Mouse (Mus musculus) frontal cortex, postnatal 36 days (tissue): ENCODE results near the gene Nrm.
A peak's percentile ranks its signal among the peaks of the same experiment; 100 is the strongest.

ENCODE experiments used
- DNase-seq, 2 experiments: peaks; one replicate each; pipeline ENCODE4 v3.0.0; 2022; ENCODE audit warnings: low spot score in 2 of 2

The Nrm gene

DNA sequence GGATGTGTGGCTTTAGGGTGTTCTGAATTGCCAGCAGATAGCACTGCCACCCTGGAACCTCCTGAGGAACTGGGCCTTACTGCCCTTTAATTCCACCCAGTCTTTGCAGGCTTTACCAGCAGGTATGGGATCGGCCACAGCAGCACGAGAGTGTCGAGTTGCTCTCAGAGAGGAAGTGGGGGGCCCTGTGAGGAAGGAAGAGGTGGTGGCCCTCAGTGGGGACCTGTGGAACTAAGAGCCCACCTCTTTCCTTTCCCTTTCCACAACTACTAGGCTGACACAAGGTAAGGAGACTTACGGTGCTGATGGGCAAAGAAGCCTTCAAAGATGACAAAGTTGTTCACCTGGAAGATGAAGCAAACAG is 42.9 kb downstream of the Nrm start:
- DNase-seq = no peak

DNA sequence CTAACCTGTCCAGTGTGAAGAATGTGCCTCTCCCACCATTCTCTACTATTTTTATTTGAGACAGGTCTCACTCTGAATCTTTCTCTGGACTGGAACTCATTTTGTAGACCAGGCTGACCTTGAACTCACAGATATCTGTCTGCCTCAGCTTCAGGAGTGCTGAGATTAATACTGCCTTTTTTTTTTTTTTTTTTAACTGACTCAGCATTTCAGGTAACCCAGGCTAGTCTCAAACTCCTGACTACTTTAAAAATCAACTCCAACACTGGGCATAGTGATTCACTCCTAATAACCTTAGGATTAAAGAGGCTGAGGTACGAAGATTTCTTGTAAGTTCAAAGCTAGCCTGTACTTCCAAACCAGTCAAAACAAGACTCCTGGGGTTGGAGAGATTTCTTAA is 44.5 kb downstream of the Nrm start:
- no peak for DNase-seq

DNA sequence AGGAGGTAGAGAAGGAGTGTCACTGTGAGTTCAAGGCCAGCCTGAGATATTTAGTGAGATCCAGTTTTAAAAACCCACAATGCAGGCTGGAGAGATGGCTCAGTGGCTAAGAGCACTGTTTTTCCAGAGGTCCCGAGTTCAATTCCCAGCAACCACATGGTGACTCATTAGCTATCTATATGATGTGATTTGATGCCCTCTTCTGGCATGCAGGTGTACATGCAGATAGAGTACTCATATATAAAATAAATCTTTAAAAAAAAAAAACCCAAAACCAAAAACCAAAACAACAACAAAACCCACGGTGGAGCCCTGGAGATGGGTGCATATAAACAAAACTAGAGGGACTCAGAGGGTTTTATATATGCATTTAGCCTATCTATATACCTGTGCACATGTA is 46.5 kb downstream of the Nrm start:
- DNase-seq = no peak

DNA sequence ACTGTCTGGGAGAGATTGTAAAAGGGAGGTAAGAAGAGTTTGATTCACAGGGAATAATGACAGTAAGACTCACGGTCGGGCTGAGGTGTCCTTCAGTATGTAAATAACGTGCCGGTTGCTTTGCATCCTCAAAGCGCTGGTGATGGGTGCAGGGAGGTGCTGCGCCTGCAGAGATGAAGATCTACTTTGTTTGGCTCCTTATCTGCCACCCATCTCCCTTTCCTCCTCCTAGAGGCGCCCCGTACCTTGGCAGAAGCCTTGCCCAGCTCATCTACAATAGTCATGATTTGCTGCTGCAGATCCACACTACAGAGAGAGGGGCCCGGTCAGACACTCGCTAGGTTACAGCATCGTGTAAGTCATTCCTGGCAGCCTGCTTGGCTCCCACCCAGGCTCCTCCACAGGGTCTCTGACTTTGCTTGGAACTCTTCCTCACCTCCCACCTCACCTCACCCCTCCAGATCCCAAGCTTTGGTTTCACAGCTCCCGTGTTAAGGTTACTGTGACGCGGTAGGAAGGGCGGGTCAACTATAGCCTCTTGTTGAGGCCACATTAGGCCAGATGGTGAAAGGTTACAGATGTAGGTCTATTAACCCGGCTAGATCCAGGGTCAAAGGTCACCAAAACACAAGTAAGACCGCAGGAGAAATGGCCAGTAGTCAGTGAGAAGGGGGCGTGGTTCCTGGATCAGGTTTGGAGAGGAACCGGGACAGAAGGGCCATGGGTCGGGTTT is 48.2 kb downstream of the Nrm start:
- no peak for DNase-seq

DNA sequence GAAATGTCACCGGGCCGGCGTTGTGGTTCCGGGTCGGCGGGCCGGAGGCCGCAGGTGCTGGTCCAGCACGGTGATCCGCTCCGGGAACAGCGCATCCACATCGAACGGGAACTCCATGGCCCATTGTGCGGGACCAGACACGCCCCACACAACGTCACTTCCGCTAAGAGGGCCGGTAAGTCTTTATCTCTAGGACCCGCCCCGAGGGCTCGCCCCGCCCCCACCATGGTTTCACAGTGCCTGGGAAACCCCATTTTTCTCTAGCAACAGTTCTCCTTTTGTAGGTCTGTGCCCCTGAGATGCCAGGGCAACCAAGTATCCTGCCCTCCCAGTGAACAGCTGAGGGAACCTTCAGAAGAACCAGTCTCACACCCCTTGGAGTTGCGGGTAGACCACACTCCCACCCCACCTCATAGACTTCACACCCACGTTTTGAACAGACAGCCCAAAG is 48.8 kb downstream of the Nrm start, which contains the start of gene Atat1:
Gene Atat1, minus strand, starts transcription at position 157 of the 451 bp plus-strand sequence.
- peak; percentile 86 to 94 for DNase-seq

DNA sequence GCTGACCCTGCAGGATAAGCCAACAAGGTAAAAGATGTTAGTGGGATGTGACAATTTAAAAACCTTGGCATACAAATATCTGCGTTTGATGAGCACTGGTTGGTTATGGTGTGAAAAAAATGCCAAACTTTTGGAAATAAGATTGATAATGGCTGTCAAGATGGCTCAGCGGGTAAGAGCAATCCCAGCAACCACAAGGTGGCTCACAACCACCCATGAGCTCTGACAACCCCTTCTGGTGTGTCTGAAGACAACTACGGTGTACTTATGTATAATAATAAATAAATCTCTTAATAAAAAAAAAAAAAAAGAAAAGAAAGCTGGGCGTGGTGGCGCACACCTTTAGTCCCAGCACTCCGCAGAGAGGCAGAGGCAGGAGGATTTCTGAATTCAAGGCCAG is 53.9 kb downstream of the Nrm start:
- no peak for DNase-seq
